Mouse (Mus musculus): ENCODE data around the gene Kctd19. TPM values are rescaled to one million over a fixed set of nuclear protein-coding genes. Genes with fewer than 3 reads are reported as not detected.

The Kctd19 gene
- total RNA-seq (2023), result not detected

DNA sequence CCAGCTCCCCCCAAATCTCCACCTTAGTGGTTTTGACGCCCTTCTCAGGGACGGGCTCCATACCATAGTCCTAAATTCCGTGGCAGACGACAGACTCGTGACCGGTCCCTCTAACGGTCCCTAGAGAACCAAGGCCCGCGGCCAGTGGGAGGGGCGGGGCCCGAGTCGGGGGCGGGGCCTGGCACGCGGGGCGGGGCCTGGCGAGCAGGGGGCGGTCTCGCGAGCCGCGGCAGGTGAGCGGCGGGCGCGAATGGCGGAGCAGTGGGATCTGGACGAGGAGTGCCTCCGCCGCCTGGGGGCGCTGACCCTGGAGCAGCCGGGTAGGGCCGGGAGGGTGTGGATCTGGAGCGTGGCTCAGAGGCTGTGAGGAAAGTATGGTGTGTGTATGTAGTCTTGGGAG lies at the start of gene Kctd19, which contains the start of gene Lrrc36:
TSS of gene Kctd19 (minus strand) at position 112 of the 400 bp plus-strand sequence.
TSS of gene Lrrc36 (plus strand) at position 181 of the 400 bp plus-strand sequence.

DNA sequence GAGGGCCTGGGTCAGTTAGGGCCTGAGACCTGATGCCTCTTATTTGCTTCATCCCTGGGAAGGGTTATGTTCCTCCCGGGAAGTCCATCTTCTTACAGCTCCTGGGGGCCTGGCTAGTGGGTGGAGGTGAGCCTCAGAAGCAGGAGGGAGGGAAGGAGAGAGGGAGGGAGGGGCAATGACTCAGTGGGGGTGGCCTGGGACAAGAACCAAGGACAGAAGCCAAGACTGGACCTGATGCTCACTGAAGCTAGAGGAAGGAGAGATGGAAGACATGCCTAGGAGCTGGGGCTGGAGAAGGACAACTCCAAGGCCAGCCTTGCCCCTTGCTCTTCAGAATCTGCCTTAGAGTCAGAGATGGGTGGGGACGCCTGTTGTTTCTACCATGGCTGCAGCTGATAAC lies 40.3 kb downstream of the Kctd19 start, which contains the start of gene Plekhg4:
TSS of gene Plekhg4 (plus strand) at position 243 of the 400 bp plus-strand sequence.

DNA sequence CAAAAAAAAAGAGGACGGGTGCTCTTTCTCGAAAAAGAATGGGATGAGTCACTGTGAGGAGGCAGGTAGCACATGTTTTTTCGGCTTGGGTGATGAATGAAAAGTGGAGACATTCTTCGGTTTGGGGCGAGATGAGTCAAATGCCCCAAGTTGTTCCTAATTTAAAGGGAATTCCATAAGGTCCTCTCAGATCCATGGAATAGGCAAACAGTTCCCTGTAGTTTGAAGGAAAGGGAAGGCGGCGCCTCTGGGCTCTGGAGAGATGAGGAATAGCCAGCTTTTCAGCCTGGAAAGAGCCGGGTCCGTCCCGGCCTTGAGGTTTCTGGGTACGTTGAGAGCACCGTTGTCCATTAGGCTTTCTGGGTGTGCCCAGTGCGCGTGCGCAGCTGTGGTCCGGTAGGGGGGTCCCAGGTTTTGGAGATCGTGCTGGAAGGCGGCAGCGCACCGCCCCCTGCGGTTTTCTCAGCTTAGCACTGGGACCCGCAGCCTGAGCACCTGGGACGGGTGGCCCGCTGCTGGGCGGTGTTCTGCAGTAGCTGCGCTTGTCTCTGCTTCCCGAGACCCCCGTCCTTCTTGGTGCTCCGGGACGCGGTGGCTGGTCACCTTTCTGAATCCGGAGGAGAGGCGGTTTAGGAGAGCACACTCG lies 64.7 kb downstream of the Kctd19 start, which contains the start of gene Slc9a5:
TSS of gene Slc9a5 (plus strand) at position 394 of the 646 bp plus-strand sequence.

DNA sequence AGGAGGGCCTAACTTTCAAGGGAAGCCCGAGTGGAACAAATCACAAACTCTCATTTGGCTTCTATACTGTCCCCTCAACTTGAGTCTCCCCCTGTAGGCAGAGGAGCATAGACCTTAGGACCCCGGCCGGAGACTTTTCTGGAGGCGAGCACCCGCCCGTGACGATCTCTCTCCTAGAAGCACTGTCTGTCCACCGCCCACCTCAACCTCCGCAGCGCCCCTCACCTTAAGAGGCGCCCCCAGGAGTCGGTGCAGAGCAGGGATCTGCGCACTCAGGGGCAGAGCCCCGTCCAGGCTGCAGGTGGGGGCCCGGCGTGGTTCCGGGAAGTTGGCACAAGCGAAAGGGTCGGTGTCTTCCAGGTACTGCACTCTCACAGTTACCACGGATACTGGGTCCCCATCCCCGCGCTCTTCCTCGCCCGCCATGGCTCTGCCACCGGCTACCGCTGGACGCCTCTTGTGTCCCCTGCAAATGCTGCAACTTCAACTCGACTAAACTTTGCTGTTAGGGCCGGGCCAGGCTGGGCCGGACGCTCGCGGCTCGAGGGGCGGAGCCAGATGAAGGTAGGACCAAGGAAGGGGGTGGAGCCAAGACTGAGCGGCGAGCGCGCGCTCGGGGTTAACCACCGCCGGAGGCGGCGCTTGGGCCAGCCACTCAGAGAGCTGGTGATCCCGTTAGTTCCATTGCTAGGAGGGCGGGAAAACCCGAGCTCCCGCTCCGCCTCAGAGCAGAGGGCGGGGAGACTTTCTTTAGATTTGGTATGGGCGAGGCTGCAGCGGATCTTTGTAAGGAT lies 65.7 kb downstream of the Kctd19 start, which contains the start of gene Fhod1:
TSS of gene Fhod1 (minus strand) at position 526 of the 794 bp plus-strand sequence.

Other genes starting within 250 kb of the Kctd19 start
- gene Cbfb, start 242.8 kb downstream of the Kctd19 start, total RNA-seq (2023), result 100 to 1,000 TPM; 114 to 128 TPM
- 10 to 100 TPM; 27.2 to 32.9 TPM for gene D230025D16Rik, start 188.4 kb downstream of the Kctd19 start, total RNA-seq (2023)
- gene B3gnt9, start 158.3 kb downstream of the Kctd19 start, total RNA-seq (2023), result 1 to 10 TPM; 4.1 to 5.9 TPM
- gene Tradd, start 148.9 kb downstream of the Kctd19 start, total RNA-seq (2023), result 10 to 100 TPM; 28.2 to 28.5 TPM
- 10 to 100 TPM; 13.2 to 14.0 TPM for gene Fbxl8, start 148.9 kb downstream of the Kctd19 start, total RNA-seq (2023)
- gene Hsf4, start 143.7 kb downstream of the Kctd19 start, total RNA-seq (2023), result 1 to 10 TPM; 1.5 TPM
- gene Nol3, start 137.4 kb downstream of the Kctd19 start, total RNA-seq (2023), result not detected
- gene 4931428F04Rik, start 123.6 kb downstream of the Kctd19 start, total RNA-seq (2023), result 1 to 10 TPM; 2.8 to 3.9 TPM
- gene Exoc3l, start 117.4 kb downstream of the Kctd19 start, total RNA-seq (2023), result 1 to 10 TPM; 1.4 TPM
- gene E2f4, start 115.8 kb downstream of the Kctd19 start, total RNA-seq (2023), result 100 to 1,000 TPM; 100 to 107 TPM
- gene Elmo3, start 107.9 kb downstream of the Kctd19 start, total RNA-seq (2023), result 1 to 10 TPM; 4.7 to 4.9 TPM
- 1 to 10 TPM; 7.4 to 8.4 TPM for gene Lrrc29, start 87.2 kb downstream of the Kctd19 start, total RNA-seq (2023)
- gene Tmem208, start 87.1 kb downstream of the Kctd19 start, total RNA-seq (2023), result 10 to 100 TPM; 35.5 to 42.4 TPM
- 10 to 100 TPM; 29.9 to 31.5 TPM for gene Fhod1, start 65.5 kb downstream of the Kctd19 start, total RNA-seq (2023)
- gene Slc9a5, start 64.7 kb downstream of the Kctd19 start, total RNA-seq (2023), result 1 to 10 TPM in 1 of 2 experiments, under 1 TPM in 1; 0.83 to 1.5 TPM
- under 1 TPM in 1 of 2 experiments, not detected in 1; 0.15 TPM for gene Plekhg4, start 40.2 kb downstream of the Kctd19 start, total RNA-seq (2023)
- gene Lrrc36, start 69 bp upstream of the Kctd19 start, total RNA-seq (2023), result not detected
- 1 to 10 TPM in 1 of 2 experiments, not detected in 1; 2.2 TPM for gene Tppp3, start 58.0 kb upstream of the Kctd19 start, total RNA-seq (2023)
- 1 to 10 TPM; 5.0 TPM for gene Zdhhc1, start 83.4 kb upstream of the Kctd19 start, total RNA-seq (2023)
- gene Hsd11b2, start 105.3 kb upstream of the Kctd19 start, total RNA-seq (2023), result not detected
- 10 to 100 TPM; 49.0 to 54.8 TPM for gene Atp6v0d1, start 152.5 kb upstream of the Kctd19 start, total RNA-seq (2023)
- gene Ripor1, start 191.8 kb upstream of the Kctd19 start, total RNA-seq (2023), result 10 to 100 TPM; 23.8 to 28.0 TPM
- gene Ctcf, start 223.1 kb upstream of the Kctd19 start, total RNA-seq (2023), result 100 to 1,000 TPM; 148 to 161 TPM
- gene Agrp, start 223.9 kb upstream of the Kctd19 start, total RNA-seq (2023), result under 1 TPM in 1 of 2 experiments, not detected in 1; 0.99 TPM

All from T-cell, adult 66 days (primary cell).